Mouse (Mus musculus) forebrain, embryonic 10.5 days (tissue): ENCODE measurements at regions not wholly inside any gene's neighbourhood (a gene's known extent, or its start where the extent isn't known, plus 50 kb on each side); places are given as distances from the start of the nearest gene placed in this dataset.

Experiments used
- DNase-seq: peaks from one replicate; pipeline ENCODE4 v3.0.0-alpha.2; 2017; ENCODE audit warnings: low spot score; ENCODE audit errors: extremely low spot score
- H3K27ac ChIP-seq: fragments of 300-500 bp; sonication (generic); 2 replicates; pipeline ENCODE4 v1.5.1; 2016; ENCODE audit warnings: mild to moderate bottlenecking
- H3K27me3 ChIP-seq: fragments of 300-500 bp; sonication (generic); 2 replicates; pipeline ENCODE4 v1.6.1; 2016; ENCODE audit warnings: mild to moderate bottlenecking; ENCODE audit not compliant: poor library complexity, severe bottlenecking
- H3K36me3 ChIP-seq: fragments of 300-500 bp; sonication (generic); replicated peaks from 2 replicates; pipeline ENCODE4 v1.6.1; 2016; ENCODE audit warnings: mild to moderate bottlenecking, moderate library complexity
- H3K4me1 ChIP-seq: fragments of 300-500 bp; sonication (generic); 2 replicates; pipeline ENCODE4 v1.6.1; 2016
- H3K4me3 ChIP-seq: fragments of 300-500 bp; sonication (generic); 2 replicates; pipeline ENCODE4 v1.5.1; 2016; ENCODE audit warnings: mild to moderate bottlenecking, moderate library complexity
- H3K9me3 ChIP-seq: fragments of 300-500 bp; sonication (generic); 2 replicates; pipeline ENCODE4 v1.6.1; 2016; ENCODE audit warnings: mild to moderate bottlenecking, moderate library complexity
- WGBS: fragments of 180-500 bp; shearing (Covaris S2); methylation state at CpG from one replicate; pipeline ENCODE4 v1.1.7; 2016; 5-methylcytosine and 5-hydroxymethylcytosine counted together

GRCm38 (mm10) chr3:65006565-65006964, 102.6 kb upstream of the Kcnab1 start:
- no peaks in the 10 kb centered on the region for H3K36me3 ChIP-seq
- H3K27me3 ChIP-seq = no peaks in the 10 kb centered on the region
- no peak overlapping the region for H3K27ac ChIP-seq
- H3K9me3 ChIP-seq = no peaks in the 10 kb centered on the region
- WGBS = 80% methylated on average over 3 of the region's 3 CpGs
- H3K4me1 ChIP-seq = no peaks in the 10 kb centered on the region
- H3K4me3 ChIP-seq = no peak overlapping the region
- DNase-seq = no peak

GRCm38 (mm10) chr3:65023876-65024275, 85.3 kb upstream of the Kcnab1 start:
- Histone ChIP-seq H3K4me3 (no peak overlapping the region), H3K27me3 (no peaks in the 10 kb centered on the region), H3K9me3 (no peaks in the 10 kb centered on the region), H3K4me1 (no peaks in the 10 kb centered on the region), H3K27ac (no peak overlapping the region), H3K36me3 (no peaks in the 10 kb centered on the region)
- DNase-seq = no peak
- WGBS = 84% methylated on average over 2 of the region's 2 CpGs

- Histone ChIP-seq H3K4me3 (no peak overlapping the region), H3K4me1 (no peaks in the 10 kb centered on the region), H3K27me3 (no peaks in the 10 kb centered on the region), H3K27ac (no peak overlapping the region), H3K36me3 (no peaks in the 10 kb centered on the region), H3K9me3 (no peaks in the 10 kb centered on the region)
- no peak for DNase-seq
- WGBS = 73% methylated on average over 2 of the region's 2 CpGs
Measured at GRCm38 (mm10) chr3:65037626-65038025, 71.6 kb upstream of the Kcnab1 start.

GRCm38 (mm10) chr3:65047879-65048278, 61.3 kb upstream of the Kcnab1 start:
- H3K4me3 ChIP-seq = no peak overlapping the region
- H3K27ac ChIP-seq = no peak overlapping the region
- H3K9me3 ChIP-seq = no peaks in the 10 kb centered on the region
- no peaks in the 10 kb centered on the region for H3K27me3 ChIP-seq
- no peaks in the 10 kb centered on the region for H3K36me3 ChIP-seq
- no peak for DNase-seq
- H3K4me1 ChIP-seq = no peaks in the 10 kb centered on the region
- WGBS = 96% methylated on average over 3 of the region's 3 CpGs

GRCm38 (mm10) chr3:65055401-65055800, 53.8 kb upstream of the Kcnab1 start:
- Histone ChIP-seq H3K4me3 (no peak overlapping the region), H3K9me3 (no peaks in the 10 kb centered on the region), H3K36me3 (no peaks in the 10 kb centered on the region), H3K4me1 (no peaks in the 10 kb centered on the region), H3K27me3 (no peaks in the 10 kb centered on the region), H3K27ac (no peak overlapping the region)
- no peak for DNase-seq
- 92% methylated on average over 3 of the region's 3 CpGs for WGBS
